ENCODE assay signal across 10 mouse cellular contexts in genomic region chr19:21781787-21782432, GRCm38 (mm10). TPM values are rescaled to one million over a fixed set of nuclear protein-coding genes. Genes with fewer than 3 reads are reported as not detected.
DNase-seq lines count a peak whose midpoint lies in the region; ATAC-seq and TF ChIP-seq lines count a peak whose summit lies in the region.
"Had no signal": no experiment of that assay in that cellular context is flagged by ENCODE, and none has a peak within 500 bp of the region (broad histone marks: within the 10 kb centered on the region; RNA-seq: fewer than 3 reads in every experiment).

No protein-coding gene starts in this region.

- H3K4me1 ChIP-seq in kidney, embryonic 14.5 days (ENCODE audit: control insufficient read depth, insufficient read depth, low read length), result peaks cover 53% of the 10 kb centered on the region
- peaks cover 47% of the 10 kb centered on the region for H3K4me1 ChIP-seq in embryonic facial prominence, embryonic 12.5 days
- peaks cover 43% of the 10 kb centered on the region for H3K4me1 ChIP-seq in heart, postnatal 0 days (ENCODE audit: control insufficient read depth, insufficient read depth)
- H3K4me1 ChIP-seq in midbrain, embryonic 11.5 days (ENCODE audit: control insufficient read depth, insufficient read depth, low read length), result peaks cover 57% of the 10 kb centered on the region

- no peaks in the 10 kb centered on the region for H3K36me3 ChIP-seq in kidney, embryonic 14.5 days (ENCODE audit: control insufficient read depth, insufficient read depth, low read length)
- H3K36me3 ChIP-seq in embryonic facial prominence, embryonic 12.5 days, result no peaks in the 10 kb centered on the region
- no peaks in the 10 kb centered on the region for H3K36me3 ChIP-seq in heart, postnatal 0 days (replicated peaks; ENCODE audit: control insufficient read depth, insufficient read depth, low read length)
- no peaks in the 10 kb centered on the region for H3K36me3 ChIP-seq in midbrain, embryonic 11.5 days (ENCODE audit: control insufficient read depth, insufficient read depth, low read length)

- H3K27ac ChIP-seq in kidney, embryonic 14.5 days (ENCODE audit: low read depth, low read length), result no peak overlapping the region
- peak overlapping the region; percentile 0; the same call in 1 of the 2 replicates for H3K27ac ChIP-seq in embryonic facial prominence, embryonic 12.5 days
- peak overlapping the region; percentile 24; the same call in 1 of the 2 replicates for H3K27ac ChIP-seq in heart, postnatal 0 days (ENCODE audit: low read depth)
- H3K27ac ChIP-seq in midbrain, embryonic 11.5 days (ENCODE audit: low read depth, low read length), result peak overlapping the region; percentile 37

- peak; percentile 2; the same call in 1 of the 2 replicates for ATAC-seq in kidney, embryonic 14.5 days (ENCODE audit: low FRiP score, low TSS enrichment)
- ATAC-seq in embryonic facial prominence, embryonic 12.5 days (ENCODE audit: insufficient number of reproducible peaks, insufficient read depth, low FRiP score, low TSS enrichment), result no peak
- ATAC-seq in heart, postnatal 0 days (ENCODE audit: insufficient read depth, low read depth), result no peak
- ATAC-seq in midbrain, embryonic 11.5 days (ENCODE audit: low FRiP score), result no peak

- no peak overlapping the region; the same call in 1 of the 2 replicates for H3K4me2 ChIP-seq in kidney, embryonic 14.5 days (replicated peaks; ENCODE audit: low read depth, low read length)
- H3K4me2 ChIP-seq in embryonic facial prominence, embryonic 12.5 days (replicated peaks), result peak overlapping the region; percentile 79
- peak overlapping the region; percentile 59 for H3K4me2 ChIP-seq in heart, postnatal 0 days (ENCODE audit: low read depth, low read length)
- peak overlapping the region; percentile 74 for H3K4me2 ChIP-seq in midbrain, embryonic 11.5 days

- no peak for TF ChIP-seq EP300 in heart, postnatal 0 days (IDR thresholded peaks at IDR 0.05; ENCODE audit: low read depth)

- no peak for TF ChIP-seq CTCF in heart, postnatal 0 days (IDR thresholded peaks at IDR 0.05; ENCODE audit: low read depth)

- no peaks in the 10 kb centered on the region for H3K27me3 ChIP-seq in kidney, embryonic 14.5 days (ENCODE audit: control insufficient read depth, insufficient read depth, low read length)
- H3K27me3 ChIP-seq in embryonic facial prominence, embryonic 12.5 days, result no peaks in the 10 kb centered on the region
- no peaks in the 10 kb centered on the region for H3K27me3 ChIP-seq in heart, postnatal 0 days (ENCODE audit: control insufficient read depth, insufficient read depth, low read length)
- no peaks in the 10 kb centered on the region for H3K27me3 ChIP-seq in midbrain, embryonic 11.5 days (ENCODE audit: control insufficient read depth, insufficient read depth, low read length)

- intact Hi-C loops in left cerebral cortex, postnatal 25 days (cut with DNase I), result no loop called here

- H3K9ac ChIP-seq in kidney, embryonic 14.5 days (ENCODE audit: low read depth, low read length), result no peak overlapping the region
- no peak overlapping the region for H3K9ac ChIP-seq in embryonic facial prominence, embryonic 12.5 days
- H3K9ac ChIP-seq in heart, postnatal 0 days (replicated peaks; ENCODE audit: low read depth, low read length), result no peak overlapping the region
- H3K9ac ChIP-seq in midbrain, embryonic 11.5 days (ENCODE audit: low read length), result peak overlapping the region; percentile 36

- WGBS in kidney, embryonic 14.5 days, result 25% methylated on average over 12 of the region's 12 CpGs
- WGBS in embryonic facial prominence, embryonic 12.5 days, result 28% methylated on average over 12 of the region's 12 CpGs
- WGBS in heart, postnatal 0 days, result 50% methylated on average over 12 of the region's 12 CpGs
- 54% methylated on average over 12 of the region's 12 CpGs for WGBS in midbrain, embryonic 11.5 days

- no peaks in the 10 kb centered on the region for H3K9me3 ChIP-seq in kidney, embryonic 14.5 days (ENCODE audit: control insufficient read depth, low read length)
- no peaks in the 10 kb centered on the region for H3K9me3 ChIP-seq in embryonic facial prominence, embryonic 12.5 days
- no peaks in the 10 kb centered on the region for H3K9me3 ChIP-seq in heart, postnatal 0 days (replicated peaks; ENCODE audit: control insufficient read depth, low read length)
- H3K9me3 ChIP-seq in midbrain, embryonic 11.5 days (ENCODE audit: control insufficient read depth, low read length), result no peaks in the 10 kb centered on the region

- H3K4me3 ChIP-seq in kidney, embryonic 14.5 days (ENCODE audit: low read length), result no peak overlapping the region
- no peak overlapping the region for H3K4me3 ChIP-seq in embryonic facial prominence, embryonic 12.5 days
- peak overlapping the region; percentile 93; the same call in 1 of the 2 replicates for H3K4me3 ChIP-seq in heart, postnatal 0 days (ENCODE audit: low read depth, low read length)
- peak overlapping the region; percentile 79 for H3K4me3 ChIP-seq in midbrain, embryonic 11.5 days (ENCODE audit: low read depth, low read length)

- no peak for DNase-seq in kidney, adult 8-10 months
- no peak for DNase-seq in heart, postnatal 0 days (ENCODE audit: low spot score)
- no peak for DNase-seq in midbrain, embryonic 11.5 days (ENCODE audit: low spot score, missing footprints)
- DNase-seq in cerebellum, adult 8-10 months, result no peak
- no peak for DNase-seq in frontal cortex, adult 2 months (ENCODE audit: extremely low spot score in 1 of 2, low spot score in 1 of 2)
- no peak for DNase-seq in left cerebral cortex, postnatal 25 days (ENCODE audit: low spot score in 2 of 2)
- DNase-seq: kidney, adult 9 months; right cerebral cortex, postnatal 25 days had no signal

RNA-seq across cellular contexts. Expression of gene Cemip2, which starts 3.8 kb away (rescaled TPM):
- 16.6 and 26.8 TPM in 2 replicates for polyA plus RNA-seq in kidney, embryonic 14.5 days (2014; fragmentation: Nextera tagmentation; extraction: Ambion mirVana)
- 51.7 and 55.0 TPM in 2 replicates for polyA plus RNA-seq in embryonic facial prominence, embryonic 12.5 days (2016; fragmentation: Nextera tagmentation; extraction: Ambion mirVana)
- 55.8 and 58.8 TPM in 2 replicates for total RNA-seq in heart, postnatal 0 days (2014; rRNA removed; ENCODE audit: low replicate concordance)
- polyA plus RNA-seq in heart, postnatal 0 days (2015; fragmentation: Nextera tagmentation; extraction: Ambion mirVana), result 19.1 and 20.2 TPM in 2 replicates
- polyA plus RNA-seq in midbrain, embryonic 11.5 days (2014; fragmentation: Nextera tagmentation; extraction: Ambion mirVana), result 83.7 and 86.7 TPM in 2 replicates
- 7.5 and 8.1 TPM in 2 replicates for polyA plus RNA-seq in frontal cortex, adult 2 months (2012; rRNA removed)
- total RNA-seq in left cerebral cortex, postnatal 25 days (2021), result 10 to 100 TPM; 12.9 to 13.8 TPM

Comparison
In these comparisons a context has a peak if more than half of its experiments do, and no peak if none do; other contexts are left out.
1. H3K4me3 ChIP-seq: peak in heart, postnatal 0 days (single experiment) and midbrain, embryonic 11.5 days (single experiment); none in kidney, embryonic 14.5 days (single experiment) and embryonic facial prominence, embryonic 12.5 days (single experiment).